Mouse (Mus musculus): ENCODE results near the gene Ptprk. TPM values are rescaled to one million over a fixed set of nuclear protein-coding genes. Genes with fewer than 3 reads are reported as not detected.

Gene Ptprk
- polyA plus RNA-seq, 1 experiment: 17.7 TPM

DNA sequence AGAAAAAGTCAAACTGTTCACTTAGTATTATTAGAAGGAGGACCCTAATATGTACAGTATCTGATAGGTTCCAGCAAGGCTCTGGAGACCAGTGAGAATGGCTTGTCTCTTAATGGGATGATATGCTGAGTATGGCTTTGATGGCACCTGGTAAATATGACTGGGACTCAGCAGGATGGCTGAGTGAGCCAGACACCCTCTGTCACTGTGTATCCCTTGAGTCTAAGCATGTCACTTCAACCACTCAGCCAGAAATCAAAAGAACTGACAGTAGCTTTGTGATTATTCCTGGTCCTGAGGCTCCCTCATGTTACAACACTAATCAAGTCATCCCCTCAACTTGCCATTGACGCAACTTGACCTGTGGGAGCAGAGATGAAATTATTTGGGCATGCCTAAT lies 383.4 kb downstream of the Ptprk start:
- TF ChIP-seq CTCF (IDR thresholded peaks at IDR 0.05; ENCODE audit: borderline replicate concordance, insufficient read depth, low read depth, low read length) (no peak), POLR2A (IDR thresholded peaks at IDR 0.05; ENCODE audit: borderline replicate concordance, insufficient read depth, low read length) (no peak)
- Histone ChIP-seq H3K27ac (ENCODE audit: insufficient read depth, low read length) (no peak overlapping the region), H3K4me3 (replicated peaks; ENCODE audit: insufficient read depth, low read depth, low read length) (no peak overlapping the region), H3K27me3 (ENCODE audit: control insufficient read depth, insufficient read depth, low read length) (no peaks in the 10 kb centered on the region), H3K4me1 (ENCODE audit: control insufficient read depth, insufficient read depth, low read length) (no peaks in the 10 kb centered on the region)
- DNase-seq: no peak
- WGBS: 69% methylated on average over 1 of the region's 1 CpGs

DNA sequence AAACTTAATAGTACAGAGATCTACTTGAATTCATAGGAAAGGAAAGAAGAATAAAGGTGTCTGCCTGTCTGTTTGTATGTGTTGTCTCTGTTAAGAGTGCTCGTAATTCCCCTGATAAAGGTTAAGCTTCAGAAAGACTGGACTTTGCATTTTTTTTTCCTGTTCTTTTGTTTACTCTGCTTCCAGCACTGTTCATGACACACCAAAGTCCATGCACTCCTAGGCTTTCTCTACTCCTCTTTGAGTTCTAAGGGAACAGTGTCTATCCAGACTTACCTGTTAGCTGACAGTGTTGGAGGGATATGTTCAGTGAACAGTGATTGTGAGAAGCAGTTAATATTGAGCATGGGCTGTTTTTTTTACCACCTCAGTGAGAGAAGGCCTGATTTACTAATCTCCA lies 385.3 kb downstream of the Ptprk start:
- TF ChIP-seq CTCF (IDR thresholded peaks at IDR 0.05; ENCODE audit: borderline replicate concordance, insufficient read depth, low read depth, low read length): no peak
- TF ChIP-seq POLR2A (IDR thresholded peaks at IDR 0.05; ENCODE audit: borderline replicate concordance, insufficient read depth, low read length): no peak
- H3K4me1 ChIP-seq (ENCODE audit: control insufficient read depth, insufficient read depth, low read length): no peaks in the 10 kb centered on the region
- 100% methylated on average over 1 of the region's 1 CpGs for WGBS
- H3K4me3 ChIP-seq (replicated peaks; ENCODE audit: insufficient read depth, low read depth, low read length): no peak overlapping the region
- no peaks in the 10 kb centered on the region for H3K27me3 ChIP-seq (ENCODE audit: control insufficient read depth, insufficient read depth, low read length)
- H3K27ac ChIP-seq (ENCODE audit: insufficient read depth, low read length): no peak overlapping the region
- DNase-seq: no peak

DNA sequence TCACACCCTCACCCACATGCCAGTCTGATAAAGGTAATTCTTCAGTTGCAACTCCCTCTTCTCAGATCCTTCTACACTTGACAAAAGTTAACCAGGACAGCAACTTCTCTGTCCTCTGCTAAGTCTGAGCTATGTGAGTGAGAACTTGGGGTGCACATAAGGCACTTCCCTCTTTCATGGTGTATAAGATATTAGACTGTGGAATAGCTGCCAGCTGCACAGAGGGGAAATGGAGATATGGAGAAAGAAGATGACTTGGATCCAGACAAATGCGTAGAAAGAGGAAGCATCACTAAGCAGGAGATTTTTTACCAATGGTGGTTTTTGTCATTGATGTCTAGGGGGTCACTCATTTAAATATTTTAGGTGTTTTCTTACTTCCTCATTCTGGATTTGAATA lies 389.1 kb downstream of the Ptprk start:
- Histone ChIP-seq H3K4me3 (replicated peaks; ENCODE audit: insufficient read depth, low read depth, low read length) (no peak overlapping the region), H3K4me1 (ENCODE audit: control insufficient read depth, insufficient read depth, low read length) (no peaks in the 10 kb centered on the region), H3K27ac (ENCODE audit: insufficient read depth, low read length) (no peak overlapping the region), H3K27me3 (ENCODE audit: control insufficient read depth, insufficient read depth, low read length) (no peaks in the 10 kb centered on the region; the same call in 1 of the 2 replicates)
- TF ChIP-seq CTCF (IDR thresholded peaks at IDR 0.05; ENCODE audit: borderline replicate concordance, insufficient read depth, low read depth, low read length) (no peak), POLR2A (IDR thresholded peaks at IDR 0.05; ENCODE audit: borderline replicate concordance, insufficient read depth, low read length) (no peak)
- WGBS: 89% methylated on average over 1 of the region's 1 CpGs
- DNase-seq: no peak

DNA sequence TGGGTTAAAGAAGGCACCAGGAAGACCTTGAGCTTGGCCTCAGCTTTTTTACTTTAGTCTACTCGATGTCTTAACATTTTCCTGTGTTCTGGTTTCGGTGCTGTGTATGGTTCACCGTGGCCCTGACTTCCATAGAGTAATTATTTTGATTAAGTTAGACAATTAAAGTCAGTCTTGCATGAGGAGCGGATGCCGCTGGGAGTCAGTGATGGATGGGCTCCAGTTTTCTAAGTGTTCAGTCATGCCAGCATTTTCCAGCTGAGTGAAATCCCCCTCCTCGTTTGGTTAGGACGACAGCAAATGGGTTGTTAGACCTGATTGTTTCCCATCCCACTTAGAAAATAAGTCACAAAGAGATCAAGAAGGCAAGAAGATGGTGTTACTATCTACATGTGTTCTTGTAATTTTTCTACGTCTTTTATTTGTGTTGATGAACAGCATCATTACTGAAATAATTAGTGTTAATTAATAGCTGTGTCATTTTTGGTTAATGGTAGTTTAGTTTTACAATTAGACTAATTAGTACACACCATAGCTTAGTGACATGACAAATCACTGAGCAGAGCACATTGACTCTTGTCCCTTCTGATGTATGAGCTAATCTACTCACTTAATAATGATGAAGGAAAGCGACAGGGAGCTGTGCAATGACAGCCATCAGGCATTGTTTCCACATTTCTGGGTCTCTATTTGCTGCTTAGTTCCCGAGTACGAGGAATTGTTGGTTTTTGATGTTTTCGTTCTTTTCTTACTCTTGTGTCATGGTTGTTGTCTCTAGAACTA lies 390.3 kb downstream of the Ptprk start:
- TF ChIP-seq POLR2A (IDR thresholded peaks at IDR 0.05; ENCODE audit: borderline replicate concordance, insufficient read depth, low read length) (no peak), CTCF (IDR thresholded peaks at IDR 0.05; ENCODE audit: borderline replicate concordance, insufficient read depth, low read depth, low read length) (no peak)

DNA sequence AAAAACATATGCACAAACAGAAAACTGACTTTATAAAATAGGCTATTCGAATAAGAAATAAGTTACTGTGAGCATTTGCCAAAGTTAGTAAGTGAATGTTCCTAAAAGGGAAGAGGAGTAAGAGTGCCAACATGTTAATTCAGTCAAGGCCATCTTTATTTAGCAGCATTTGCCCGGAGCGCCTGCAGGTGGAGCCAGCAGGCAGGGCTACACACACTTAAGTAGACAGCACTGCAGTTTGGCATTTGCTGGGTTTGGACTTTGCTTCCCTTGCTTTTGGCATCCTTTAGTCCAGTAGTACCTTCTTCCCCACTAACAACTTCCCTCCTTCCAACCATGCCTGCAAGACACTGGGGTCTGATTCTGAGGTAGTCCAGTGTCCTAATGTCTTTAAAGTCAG lies 411.0 kb downstream of the Ptprk start:
- Histone ChIP-seq H3K27ac (ENCODE audit: insufficient read depth, low read length) (no peak overlapping the region), H3K4me3 (replicated peaks; ENCODE audit: insufficient read depth, low read depth, low read length) (no peak overlapping the region), H3K27me3 (ENCODE audit: control insufficient read depth, insufficient read depth, low read length) (no peaks in the 10 kb centered on the region), H3K4me1 (ENCODE audit: control insufficient read depth, insufficient read depth, low read length) (no peaks in the 10 kb centered on the region)
- TF ChIP-seq CTCF (IDR thresholded peaks at IDR 0.05; ENCODE audit: borderline replicate concordance, insufficient read depth, low read depth, low read length) (peak; percentile 84), POLR2A (IDR thresholded peaks at IDR 0.05; ENCODE audit: borderline replicate concordance, insufficient read depth, low read length) (no peak)
- WGBS: 21% methylated on average over 3 of the region's 3 CpGs
- peak; percentile 53 to 58 for DNase-seq

More for the DNA sequence above, 390.3 kb downstream of the Ptprk start:
- WGBS: 37% methylated on average over 12 of the region's 12 CpGs
- no peak for DNase-seq
- no peaks in the 10 kb centered on the region; the same call in 1 of the 2 replicates for H3K27me3 ChIP-seq (ENCODE audit: control insufficient read depth, insufficient read depth, low read length)
- H3K4me1 ChIP-seq (ENCODE audit: control insufficient read depth, insufficient read depth, low read length): no peaks in the 10 kb centered on the region
- H3K4me3 ChIP-seq (replicated peaks; ENCODE audit: insufficient read depth, low read depth, low read length): no peak overlapping the region
- H3K27ac ChIP-seq (ENCODE audit: insufficient read depth, low read length): no peak overlapping the region

DNA sequence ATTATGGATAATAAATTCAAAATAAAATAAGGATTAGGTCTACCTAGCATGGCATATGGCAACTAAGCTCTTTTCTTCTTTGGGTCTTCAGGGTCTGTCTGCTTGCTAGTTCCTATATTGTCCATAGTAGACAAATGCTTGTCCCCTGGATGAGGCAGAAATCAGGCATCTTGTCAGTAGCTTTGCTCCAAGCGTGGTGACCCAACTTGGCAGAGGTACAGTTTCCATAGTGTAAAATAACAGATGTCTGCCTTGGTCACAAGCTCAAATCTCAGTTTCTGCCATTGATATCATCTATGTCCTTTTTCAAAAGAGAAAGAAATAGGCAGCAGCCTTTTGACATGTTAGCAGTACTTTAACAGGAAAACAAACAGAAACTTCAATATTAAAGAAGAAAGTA lies 416.4 kb downstream of the Ptprk start:
- 36% methylated on average over 1 of the region's 1 CpGs for WGBS
- Histone ChIP-seq H3K4me3 (replicated peaks; ENCODE audit: insufficient read depth, low read depth, low read length) (no peak overlapping the region), H3K27ac (ENCODE audit: insufficient read depth, low read length) (no peak overlapping the region), H3K4me1 (ENCODE audit: control insufficient read depth, insufficient read depth, low read length) (peaks cover 12% of the 10 kb centered on the region), H3K27me3 (ENCODE audit: control insufficient read depth, insufficient read depth, low read length) (no peaks in the 10 kb centered on the region)
- DNase-seq: peak in 1 of 2 experiments; percentile 38
- TF ChIP-seq POLR2A (IDR thresholded peaks at IDR 0.05; ENCODE audit: borderline replicate concordance, insufficient read depth, low read length): no peak
- no peak for TF ChIP-seq CTCF (IDR thresholded peaks at IDR 0.05; ENCODE audit: borderline replicate concordance, insufficient read depth, low read depth, low read length)

DNA sequence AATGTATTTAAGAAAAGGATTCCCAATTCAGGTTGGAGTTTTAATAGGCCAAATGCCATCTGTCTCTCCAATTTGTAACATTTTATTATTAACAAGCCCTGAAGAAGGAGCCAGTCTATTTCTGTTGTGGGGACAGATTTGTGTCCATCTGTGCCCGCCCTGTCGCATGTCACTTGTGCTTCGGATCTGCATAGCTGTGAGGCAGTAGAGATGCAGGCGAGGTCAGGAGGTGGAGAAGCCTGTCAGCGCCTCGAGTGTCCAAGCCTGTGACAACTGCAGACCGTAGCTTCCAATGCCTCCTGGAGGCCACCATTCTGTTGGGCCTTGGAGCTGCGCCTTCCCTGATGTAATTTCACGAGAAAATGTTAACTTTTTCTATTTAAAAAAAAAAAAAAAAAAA lies 417.6 kb downstream of the Ptprk start:
- Histone ChIP-seq H3K4me3 (replicated peaks; ENCODE audit: insufficient read depth, low read depth, low read length) (no peak overlapping the region), H3K27ac (ENCODE audit: insufficient read depth, low read length) (no peak overlapping the region), H3K4me1 (ENCODE audit: control insufficient read depth, insufficient read depth, low read length) (peaks cover 12% of the 10 kb centered on the region), H3K27me3 (ENCODE audit: control insufficient read depth, insufficient read depth, low read length) (no peaks in the 10 kb centered on the region)
- WGBS: 18% methylated on average over 9 of the region's 9 CpGs
- DNase-seq: peak; percentile 75 to 87
- TF ChIP-seq CTCF (IDR thresholded peaks at IDR 0.05; ENCODE audit: borderline replicate concordance, insufficient read depth, low read depth, low read length): no peak
- TF ChIP-seq POLR2A (IDR thresholded peaks at IDR 0.05; ENCODE audit: borderline replicate concordance, insufficient read depth, low read length): no peak

DNA sequence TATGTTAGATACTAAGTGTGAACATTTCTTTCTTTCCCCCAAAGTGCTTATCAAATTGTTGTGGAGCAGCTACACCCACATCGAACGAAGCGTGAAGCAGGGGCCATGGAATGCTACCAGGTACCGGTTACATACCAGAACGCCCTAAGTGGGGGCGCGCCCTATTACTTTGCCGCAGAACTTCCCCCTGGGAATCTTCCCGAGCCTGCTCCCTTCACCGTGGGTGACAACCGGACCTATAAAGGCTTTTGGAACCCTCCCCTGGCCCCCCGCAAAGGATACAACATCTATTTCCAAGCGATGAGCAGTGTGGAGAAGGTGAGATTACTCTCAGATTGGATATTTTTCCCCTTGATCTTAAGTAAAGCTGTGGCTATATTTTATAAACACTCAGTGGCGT lies 418.2 kb downstream of the Ptprk start:
- TF ChIP-seq CTCF (IDR thresholded peaks at IDR 0.05; ENCODE audit: borderline replicate concordance, insufficient read depth, low read depth, low read length): no peak
- TF ChIP-seq POLR2A (IDR thresholded peaks at IDR 0.05; ENCODE audit: borderline replicate concordance, insufficient read depth, low read length): no peak
- Histone ChIP-seq H3K27me3 (ENCODE audit: control insufficient read depth, insufficient read depth, low read length) (no peaks in the 10 kb centered on the region), H3K4me1 (ENCODE audit: control insufficient read depth, insufficient read depth, low read length) (peaks cover 12% of the 10 kb centered on the region), H3K4me3 (replicated peaks; ENCODE audit: insufficient read depth, low read depth, low read length) (no peak overlapping the region), H3K27ac (ENCODE audit: insufficient read depth, low read length) (peak overlapping the region; percentile 85)
- 36% methylated on average over 14 of the region's 14 CpGs for WGBS
- peak; percentile 16 to 29 for DNase-seq

Measured in cerebellum, adult 2 months (tissue).